Mouse (Mus musculus): ENCODE results near the gene Baz1a. TPM values are rescaled to one million over a fixed set of nuclear protein-coding genes. Genes with fewer than 3 reads are reported as not detected.

Gene Baz1a
- polyA plus RNA-seq, 1 experiment from 2014 or later: 19.4 TPM

- H3K4me1 ChIP-seq (ENCODE audit: control insufficient read depth, insufficient read depth, low read length): no peaks in the 10 kb centered on the region
- no peak overlapping the region for H3K9ac ChIP-seq (ENCODE audit: low read depth, low read length)
- no peak overlapping the region for H3K27ac ChIP-seq (ENCODE audit: low read length)
- 86% methylated on average over 6 of the region's 6 CpGs for WGBS
- H3K9me3 ChIP-seq (ENCODE audit: control insufficient read depth, low read length): no peaks in the 10 kb centered on the region
- H3K36me3 ChIP-seq (ENCODE audit: control insufficient read depth, insufficient read depth, low read length): no peaks in the 10 kb centered on the region
- ATAC-seq: no peak
- H3K4me2 ChIP-seq (ENCODE audit: low read depth, low read length): no peak overlapping the region
- no peaks in the 10 kb centered on the region for H3K27me3 ChIP-seq (replicated peaks; ENCODE audit: control insufficient read depth, insufficient read depth, low read length)
- no peak overlapping the region for H3K4me3 ChIP-seq (ENCODE audit: low read length)
These were observed 17.1 kb downstream of the Baz1a start for GRCm38 (mm10) chr12:54996979-54997474.

- ATAC-seq: no peak
- H3K27ac ChIP-seq (ENCODE audit: low read length): no peak overlapping the region
- H3K36me3 ChIP-seq (ENCODE audit: control insufficient read depth, insufficient read depth, low read length): no peaks in the 10 kb centered on the region
- WGBS: 60% methylated on average over 3 of the region's 3 CpGs
- no peaks in the 10 kb centered on the region for H3K27me3 ChIP-seq (replicated peaks; ENCODE audit: control insufficient read depth, insufficient read depth, low read length)
- H3K9me3 ChIP-seq (ENCODE audit: control insufficient read depth, low read length): no peaks in the 10 kb centered on the region
- H3K4me3 ChIP-seq (ENCODE audit: low read length): no peak overlapping the region
- no peak overlapping the region for H3K9ac ChIP-seq (ENCODE audit: low read depth, low read length)
- no peak overlapping the region for H3K4me2 ChIP-seq (ENCODE audit: low read depth, low read length)
- no peaks in the 10 kb centered on the region for H3K4me1 ChIP-seq (ENCODE audit: control insufficient read depth, insufficient read depth, low read length)
These were observed 18.2 kb downstream of the Baz1a start for GRCm38 (mm10) chr12:54995965-54996364.

GRCm38 (mm10) chr12:54994418-54994817 lies 19.7 kb downstream of the Baz1a start:
- Histone ChIP-seq H3K9me3 (ENCODE audit: control insufficient read depth, low read length) (no peaks in the 10 kb centered on the region), H3K4me2 (ENCODE audit: low read depth, low read length) (no peak overlapping the region), H3K4me3 (ENCODE audit: low read length) (no peak overlapping the region), H3K36me3 (ENCODE audit: control insufficient read depth, insufficient read depth, low read length) (no peaks in the 10 kb centered on the region), H3K4me1 (ENCODE audit: control insufficient read depth, insufficient read depth, low read length) (no peaks in the 10 kb centered on the region), H3K27ac (ENCODE audit: low read length) (no peak overlapping the region), H3K9ac (ENCODE audit: low read depth, low read length) (no peak overlapping the region), H3K27me3 (replicated peaks; ENCODE audit: control insufficient read depth, insufficient read depth, low read length) (no peaks in the 10 kb centered on the region)
- 80% methylated on average over 4 of the region's 4 CpGs for WGBS
- no peak for ATAC-seq

GRCm38 (mm10) chr12:54994068-54994386 lies 20.1 kb downstream of the Baz1a start:
- Histone ChIP-seq H3K9ac (ENCODE audit: low read depth, low read length) (no peak overlapping the region), H3K4me1 (ENCODE audit: control insufficient read depth, insufficient read depth, low read length) (no peaks in the 10 kb centered on the region)
- 77% methylated on average over 6 of the region's 6 CpGs for WGBS

GRCm38 (mm10) chr12:54993246-54994067 lies 20.7 kb downstream of the Baz1a start:
- Histone ChIP-seq H3K9ac (ENCODE audit: low read depth, low read length) (no peak overlapping the region), H3K36me3 (ENCODE audit: control insufficient read depth, insufficient read depth, low read length) (no peaks in the 10 kb centered on the region)
- no peak for ATAC-seq

More at GRCm38 (mm10) chr12:54994068-54994386, 20.1 kb downstream of the Baz1a start:
- no peak overlapping the region for H3K4me3 ChIP-seq (ENCODE audit: low read length)
- H3K9me3 ChIP-seq (ENCODE audit: control insufficient read depth, low read length): no peaks in the 10 kb centered on the region
- no peak overlapping the region for H3K27ac ChIP-seq (ENCODE audit: low read length)
- H3K36me3 ChIP-seq (ENCODE audit: control insufficient read depth, insufficient read depth, low read length): no peaks in the 10 kb centered on the region
- no peaks in the 10 kb centered on the region for H3K27me3 ChIP-seq (replicated peaks; ENCODE audit: control insufficient read depth, insufficient read depth, low read length)
- no peak for ATAC-seq
- no peak overlapping the region for H3K4me2 ChIP-seq (ENCODE audit: low read depth, low read length)

GRCm38 (mm10) chr12:54992814-54993213 lies 21.3 kb downstream of the Baz1a start:
- H3K9me3 ChIP-seq (ENCODE audit: control insufficient read depth, low read length): no peaks in the 10 kb centered on the region
- no peak overlapping the region for H3K4me3 ChIP-seq (ENCODE audit: low read length)
- no peak overlapping the region for H3K4me2 ChIP-seq (ENCODE audit: low read depth, low read length)
- H3K4me1 ChIP-seq (ENCODE audit: control insufficient read depth, insufficient read depth, low read length): no peaks in the 10 kb centered on the region
- H3K27me3 ChIP-seq (replicated peaks; ENCODE audit: control insufficient read depth, insufficient read depth, low read length): no peaks in the 10 kb centered on the region
- WGBS: 81% methylated on average over 3 of the region's 3 CpGs
- no peaks in the 10 kb centered on the region for H3K36me3 ChIP-seq (ENCODE audit: control insufficient read depth, insufficient read depth, low read length)
- no peak overlapping the region for H3K9ac ChIP-seq (ENCODE audit: low read depth, low read length)
- H3K27ac ChIP-seq (ENCODE audit: low read length): no peak overlapping the region
- ATAC-seq: no peak

More at GRCm38 (mm10) chr12:54993246-54994067, 20.7 kb downstream of the Baz1a start:
- 57% methylated on average over 16 of the region's 16 CpGs for WGBS
- Histone ChIP-seq H3K4me1 (ENCODE audit: control insufficient read depth, insufficient read depth, low read length) (no peaks in the 10 kb centered on the region), H3K27ac (ENCODE audit: low read length) (no peak overlapping the region), H3K9me3 (ENCODE audit: control insufficient read depth, low read length) (no peaks in the 10 kb centered on the region), H3K27me3 (replicated peaks; ENCODE audit: control insufficient read depth, insufficient read depth, low read length) (no peaks in the 10 kb centered on the region), H3K4me2 (ENCODE audit: low read depth, low read length) (no peak overlapping the region), H3K4me3 (ENCODE audit: low read length) (no peak overlapping the region)

- Histone ChIP-seq H3K27me3 (replicated peaks; ENCODE audit: control insufficient read depth, insufficient read depth, low read length) (no peaks in the 10 kb centered on the region), H3K9me3 (ENCODE audit: control insufficient read depth, low read length) (no peaks in the 10 kb centered on the region), H3K9ac (ENCODE audit: low read depth, low read length) (no peak overlapping the region), H3K27ac (ENCODE audit: low read length) (no peak overlapping the region), H3K36me3 (ENCODE audit: control insufficient read depth, insufficient read depth, low read length) (no peaks in the 10 kb centered on the region), H3K4me1 (ENCODE audit: control insufficient read depth, insufficient read depth, low read length) (peaks cover 4% of the 10 kb centered on the region), H3K4me2 (ENCODE audit: low read depth, low read length) (no peak overlapping the region), H3K4me3 (ENCODE audit: low read length) (no peak overlapping the region)
- ATAC-seq: no peak
- WGBS: 80% methylated on average over 4 of the region's 4 CpGs
These were observed 25.8 kb downstream of the Baz1a start for GRCm38 (mm10) chr12:54988323-54988850.

- no peaks in the 10 kb centered on the region for H3K9me3 ChIP-seq (ENCODE audit: control insufficient read depth, low read length)
- no peak overlapping the region for H3K4me2 ChIP-seq (ENCODE audit: low read depth, low read length)
- H3K27me3 ChIP-seq (replicated peaks; ENCODE audit: control insufficient read depth, insufficient read depth, low read length): no peaks in the 10 kb centered on the region
- H3K4me3 ChIP-seq (ENCODE audit: low read length): no peak overlapping the region
- no peak overlapping the region for H3K27ac ChIP-seq (ENCODE audit: low read length)
- no peak overlapping the region for H3K9ac ChIP-seq (ENCODE audit: low read depth, low read length)
- WGBS: 81% methylated on average over 2 of the region's 2 CpGs
- no peaks in the 10 kb centered on the region for H3K36me3 ChIP-seq (ENCODE audit: control insufficient read depth, insufficient read depth, low read length)
- peaks cover 4% of the 10 kb centered on the region for H3K4me1 ChIP-seq (ENCODE audit: control insufficient read depth, insufficient read depth, low read length)
- no peak for ATAC-seq
These were observed 27.0 kb downstream of the Baz1a start for GRCm38 (mm10) chr12:54987156-54987555.

GRCm38 (mm10) chr12:54986052-54986717 lies 28.0 kb downstream of the Baz1a start, which contains the start of gene Gm20403:
Gene Gm20403 (minus strand): TSS chr12:54986529.
- peak within 1 kb of the TSS; percentile 81 for H3K4me2 ChIP-seq (ENCODE audit: low read depth, low read length)
- H3K4me3 ChIP-seq (ENCODE audit: low read length): peak within 1 kb of the TSS; percentile 78
- no peaks in the 10 kb centered on the region for H3K27me3 ChIP-seq (replicated peaks; ENCODE audit: control insufficient read depth, insufficient read depth, low read length)
- under 1% methylated on average over 44 of the region's 60 CpGs for WGBS
- ATAC-seq: peak; percentile 90
- H3K27ac ChIP-seq (ENCODE audit: low read length): peak within 1 kb of the TSS; percentile 94
- H3K9ac ChIP-seq (ENCODE audit: low read depth, low read length): peak within 1 kb of the TSS; percentile 87
- H3K4me1 ChIP-seq (ENCODE audit: control insufficient read depth, insufficient read depth, low read length): peaks cover 4% of the 10 kb centered on the region
- H3K36me3 ChIP-seq (ENCODE audit: control insufficient read depth, insufficient read depth, low read length): no peaks in the 10 kb centered on the region
- H3K9me3 ChIP-seq (ENCODE audit: control insufficient read depth, low read length): no peaks in the 10 kb centered on the region
